Mouse (Mus musculus) myocyte (in vitro differentiated cells): ENCODE measurements around the gene Zfp169.

Experiments used
- E2F4 ChIP-seq: IDR thresholded peaks from one replicate; pipeline ENCODE4 v1.6.1; 2011; ENCODE audit warnings: mild to moderate bottlenecking, control low read depth, moderate library complexity; ENCODE audit not compliant: insufficient read depth
- MAX ChIP-seq: IDR thresholded peaks from one replicate; pipeline ENCODE4 v1.6.1; 2011; ENCODE audit warnings: low read depth, mild to moderate bottlenecking, control low read depth
- MYOD1 ChIP-seq, 3 experiments: IDR thresholded peaks; one replicate each; pipeline ENCODE4 v1.6.1; 2011; ENCODE audit warnings: control low read depth in 2 of 3, low read depth in 2 of 3, mild to moderate bottlenecking in 2 of 3, moderate library complexity in 1 of 3; ENCODE audit not compliant: insufficient read length in 2 of 3, control insufficient read depth in 1 of 3
- MYOG ChIP-seq, 3 experiments: IDR thresholded peaks; one replicate each; pipeline ENCODE4 v1.6.1; 2011; ENCODE audit warnings: control low read depth in 2 of 3, low read depth in 2 of 3, mild to moderate bottlenecking in 2 of 3; ENCODE audit not compliant: insufficient read length in 2 of 3, control insufficient read depth in 1 of 3, insufficient read depth in 1 of 3
- POLR2A ChIP-seq: IDR thresholded peaks from one replicate; pipeline ENCODE4 v1.6.1; 2011; ENCODE audit warnings: low read depth, mild to moderate bottlenecking, control low read depth, moderate library complexity; ENCODE audit not compliant: insufficient read length
- REST ChIP-seq: IDR thresholded peaks from one replicate; pipeline ENCODE4 v1.6.1; 2011; ENCODE audit warnings: mild to moderate bottlenecking, control low read depth, moderate library complexity; ENCODE audit not compliant: insufficient read depth, insufficient read length
- USF1 ChIP-seq: IDR thresholded peaks from one replicate; pipeline ENCODE4 v1.6.1; 2011; ENCODE audit warnings: low read depth, mild to moderate bottlenecking, control low read depth, moderate library complexity

DNA sequence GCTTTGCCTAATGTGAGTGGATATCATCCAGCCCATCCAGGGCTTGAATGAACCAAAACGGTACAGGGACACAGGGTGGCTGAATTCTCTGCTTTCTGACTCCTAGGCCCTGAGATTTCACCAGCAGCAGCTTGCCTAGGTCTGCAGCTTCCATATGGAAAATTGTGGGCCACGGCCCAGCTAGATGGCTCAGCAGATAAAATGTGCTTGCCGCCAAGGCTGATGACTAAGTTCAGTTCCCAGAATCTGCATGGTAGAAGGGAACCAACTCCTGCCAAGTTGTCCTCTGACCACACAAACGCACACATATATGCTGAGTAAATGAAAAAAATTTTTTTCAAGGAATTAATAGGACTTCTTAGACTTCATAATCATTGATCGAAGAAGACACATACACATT is 35.0 kb upstream of the Zfp169 start:
- TF ChIP-seq MAX (no peak), MYOD1 (IDR thresholded peaks at IDR 0.05; ENCODE audit: control insufficient read depth in 1 of 3, insufficient read length in 2 of 3, low read depth in 2 of 3) (no peak), USF1 (no peak), POLR2A (no peak), REST (no peak), MYOG (IDR thresholded peaks at IDR 0.05; ENCODE audit: control insufficient read depth in 1 of 3, insufficient read depth in 1 of 3, insufficient read length in 2 of 3, low read depth in 2 of 3) (no peak), E2F4 (no peak)
